Mouse (Mus musculus): ENCODE data around the gene Atp13a2. TPM values are rescaled to one million over a fixed set of nuclear protein-coding genes. Genes with fewer than 3 reads are reported as not detected.

The Atp13a2 gene
- polyA plus RNA-seq, 1 experiment from 2014 or later = 79.9 TPM

GRCm38 (mm10) chr4:141005983-141006382, 19.3 kb downstream of the Atp13a2 start:
- no peak overlapping the region for H3K27ac ChIP-seq (ENCODE audit: low read depth, low read length)
- no peak overlapping the region for H3K9ac ChIP-seq (ENCODE audit: low read length)
- DNase-seq (ENCODE audit: low spot score) (no peak), ATAC-seq (no peak)
- WGBS = 78% methylated on average over 13 of the region's 13 CpGs
- peaks cover 70% of the 10 kb centered on the region for H3K36me3 ChIP-seq (ENCODE audit: control insufficient read depth, insufficient read depth, low read length)
- no peaks in the 10 kb centered on the region for H3K27me3 ChIP-seq (replicated peaks; ENCODE audit: control insufficient read depth, insufficient read depth, low read length)
- no peaks in the 10 kb centered on the region for H3K9me3 ChIP-seq (replicated peaks; ENCODE audit: control insufficient read depth, low read length)
- no peak overlapping the region for H3K4me2 ChIP-seq (ENCODE audit: low read length)
- H3K4me3 ChIP-seq (ENCODE audit: low read depth, low read length) = no peak overlapping the region
- peaks cover 5% of the 10 kb centered on the region; the same call in 1 of the 2 replicates for H3K4me1 ChIP-seq (ENCODE audit: control insufficient read depth, insufficient read depth, low read length)

- H3K4me3 ChIP-seq (ENCODE audit: low read depth, low read length) = no peak overlapping the region
- ATAC-seq (no peak), DNase-seq (ENCODE audit: low spot score) (no peak)
- 81% methylated on average over 8 of the region's 8 CpGs for WGBS
- H3K4me2 ChIP-seq (ENCODE audit: low read length) = no peak overlapping the region
- H3K27me3 ChIP-seq (replicated peaks; ENCODE audit: control insufficient read depth, insufficient read depth, low read length) = no peaks in the 10 kb centered on the region
- no peak overlapping the region for H3K9ac ChIP-seq (ENCODE audit: low read length)
- no peaks in the 10 kb centered on the region for H3K9me3 ChIP-seq (replicated peaks; ENCODE audit: control insufficient read depth, low read length)
- H3K27ac ChIP-seq (ENCODE audit: low read depth, low read length) = no peak overlapping the region; the same call in 1 of the 2 replicates
- H3K36me3 ChIP-seq (ENCODE audit: control insufficient read depth, insufficient read depth, low read length) = peaks cover 51% of the 10 kb centered on the region
- peaks cover 20% of the 10 kb centered on the region for H3K4me1 ChIP-seq (ENCODE audit: control insufficient read depth, insufficient read depth, low read length)
Observed at GRCm38 (mm10) chr4:141008028-141008427, 21.4 kb downstream of the Atp13a2 start.

- Histone ChIP-seq H3K9me3 (replicated peaks; ENCODE audit: control insufficient read depth, low read length) (no peaks in the 10 kb centered on the region), H3K27ac (ENCODE audit: low read depth, low read length) (peak within 1 kb of the TSS; percentile 89), H3K9ac (ENCODE audit: low read length) (peak within 1 kb of the TSS; percentile 97), H3K4me1 (ENCODE audit: control insufficient read depth, insufficient read depth, low read length) (peaks cover 20% of the 10 kb centered on the region), H3K4me3 (ENCODE audit: low read depth, low read length) (peak within 1 kb of the TSS; percentile 86), H3K27me3 (replicated peaks; ENCODE audit: control insufficient read depth, insufficient read depth, low read length) (no peaks in the 10 kb centered on the region), H3K4me2 (ENCODE audit: low read length) (peak within 1 kb of the TSS; percentile 75), H3K36me3 (ENCODE audit: control insufficient read depth, insufficient read depth, low read length) (peaks cover 51% of the 10 kb centered on the region)
- DNase-seq (ENCODE audit: low spot score) (no peak), ATAC-seq (no peak)
- 18% methylated on average over 7 of the region's 7 CpGs for WGBS
Observed at GRCm38 (mm10) chr4:141010118-141010517, 23.4 kb downstream of the Atp13a2 start, which contains the start of gene Mfap2. Gene Mfap2 (plus strand): TSS chr4:141010418.

- Histone ChIP-seq H3K9me3 (replicated peaks; ENCODE audit: control insufficient read depth, low read length) (no peaks in the 10 kb centered on the region), H3K27me3 (replicated peaks; ENCODE audit: control insufficient read depth, insufficient read depth, low read length) (no peaks in the 10 kb centered on the region), H3K4me1 (ENCODE audit: control insufficient read depth, insufficient read depth, low read length) (peaks cover 20% of the 10 kb centered on the region), H3K27ac (ENCODE audit: low read depth, low read length) (peak overlapping the region; percentile 89), H3K36me3 (ENCODE audit: control insufficient read depth, insufficient read depth, low read length) (peaks cover 51% of the 10 kb centered on the region), H3K4me2 (ENCODE audit: low read length) (peak overlapping the region; percentile 75), H3K4me3 (ENCODE audit: low read depth, low read length) (peak overlapping the region; percentile 86), H3K9ac (ENCODE audit: low read length) (peak overlapping the region; percentile 97)
- WGBS = under 1% methylated on average over 26 of the region's 26 CpGs
- ATAC-seq (peak; percentile 87), DNase-seq (ENCODE audit: low spot score) (peak; percentile 82)
Observed at GRCm38 (mm10) chr4:141010526-141010925, 23.9 kb downstream of the Atp13a2 start.

GRCm38 (mm10) chr4:141010941-141011429, 24.3 kb downstream of the Atp13a2 start:
- Histone ChIP-seq H3K36me3 (ENCODE audit: control insufficient read depth, insufficient read depth, low read length) (peaks cover 51% of the 10 kb centered on the region), H3K4me1 (ENCODE audit: control insufficient read depth, insufficient read depth, low read length) (peaks cover 20% of the 10 kb centered on the region)
- under 1% methylated on average over 17 of the region's 17 CpGs for WGBS

GRCm38 (mm10) chr4:141011556-141012328, 25.1 kb downstream of the Atp13a2 start:
- Histone ChIP-seq H3K27ac (ENCODE audit: low read depth, low read length) (peak overlapping the region; percentile 89), H3K4me1 (ENCODE audit: control insufficient read depth, insufficient read depth, low read length) (peaks cover 20% of the 10 kb centered on the region), H3K36me3 (ENCODE audit: control insufficient read depth, insufficient read depth, low read length) (peaks cover 51% of the 10 kb centered on the region), H3K9me3 (replicated peaks; ENCODE audit: control insufficient read depth, low read length) (no peaks in the 10 kb centered on the region), H3K27me3 (replicated peaks; ENCODE audit: control insufficient read depth, insufficient read depth, low read length) (no peaks in the 10 kb centered on the region), H3K9ac (ENCODE audit: low read length) (peak overlapping the region; percentile 97), H3K4me2 (ENCODE audit: low read length) (peak overlapping the region; percentile 75), H3K4me3 (ENCODE audit: low read depth, low read length) (peak overlapping the region; percentile 86)
- peak; percentile 42 for ATAC-seq
- DNase-seq (ENCODE audit: low spot score) = peak; percentile 72
- 33% methylated on average over 14 of the region's 14 CpGs for WGBS

More at GRCm38 (mm10) chr4:141010941-141011429, 24.3 kb downstream of the Atp13a2 start:
- H3K27ac ChIP-seq (ENCODE audit: low read depth, low read length) = peak overlapping the region; percentile 89
- peak overlapping the region; percentile 75 for H3K4me2 ChIP-seq (ENCODE audit: low read length)
- ATAC-seq (peak; percentile 38), DNase-seq (ENCODE audit: low spot score) (peak; percentile 54)
- peak overlapping the region; percentile 97 for H3K9ac ChIP-seq (ENCODE audit: low read length)
- no peaks in the 10 kb centered on the region for H3K9me3 ChIP-seq (replicated peaks; ENCODE audit: control insufficient read depth, low read length)
- peak overlapping the region; percentile 86 for H3K4me3 ChIP-seq (ENCODE audit: low read depth, low read length)
- no peaks in the 10 kb centered on the region for H3K27me3 ChIP-seq (replicated peaks; ENCODE audit: control insufficient read depth, insufficient read depth, low read length)

GRCm38 (mm10) chr4:141012558-141012957, 25.9 kb downstream of the Atp13a2 start:
- Histone ChIP-seq H3K36me3 (ENCODE audit: control insufficient read depth, insufficient read depth, low read length) (peaks cover 50% of the 10 kb centered on the region), H3K4me1 (ENCODE audit: control insufficient read depth, insufficient read depth, low read length) (peaks cover 20% of the 10 kb centered on the region)
- 51% methylated on average over 10 of the region's 10 CpGs for WGBS

GRCm38 (mm10) chr4:141014114-141014513, 27.4 kb downstream of the Atp13a2 start:
- no peak for DNase-seq (ENCODE audit: low spot score)
- H3K36me3 ChIP-seq (ENCODE audit: control insufficient read depth, insufficient read depth, low read length) = peaks cover 47% of the 10 kb centered on the region
- no peak for ATAC-seq
- WGBS = 69% methylated on average over 8 of the region's 8 CpGs
- no peak overlapping the region for H3K4me3 ChIP-seq (ENCODE audit: low read depth, low read length)
- no peak overlapping the region for H3K4me2 ChIP-seq (ENCODE audit: low read length)
- H3K27ac ChIP-seq (ENCODE audit: low read depth, low read length) = no peak overlapping the region
- H3K27me3 ChIP-seq (replicated peaks; ENCODE audit: control insufficient read depth, insufficient read depth, low read length) = no peaks in the 10 kb centered on the region
- peak overlapping the region; percentile 35; the same call in 1 of the 2 replicates for H3K9ac ChIP-seq (ENCODE audit: low read length)
- H3K4me1 ChIP-seq (ENCODE audit: control insufficient read depth, insufficient read depth, low read length) = peaks cover 20% of the 10 kb centered on the region
- H3K9me3 ChIP-seq (replicated peaks; ENCODE audit: control insufficient read depth, low read length) = no peaks in the 10 kb centered on the region

More at GRCm38 (mm10) chr4:141012558-141012957, 25.9 kb downstream of the Atp13a2 start:
- Histone ChIP-seq H3K27ac (ENCODE audit: low read depth, low read length) (peak overlapping the region; percentile 89), H3K4me2 (ENCODE audit: low read length) (peak overlapping the region; percentile 75), H3K27me3 (replicated peaks; ENCODE audit: control insufficient read depth, insufficient read depth, low read length) (no peaks in the 10 kb centered on the region), H3K9me3 (replicated peaks; ENCODE audit: control insufficient read depth, low read length) (no peaks in the 10 kb centered on the region), H3K9ac (ENCODE audit: low read length) (peak overlapping the region; percentile 97), H3K4me3 (ENCODE audit: low read depth, low read length) (peak overlapping the region; percentile 86; the same call in 1 of the 2 replicates)
- peak; percentile 54 for DNase-seq (ENCODE audit: low spot score)
- ATAC-seq = no peak

- peaks cover 26% of the 10 kb centered on the region for H3K4me1 ChIP-seq (ENCODE audit: control insufficient read depth, insufficient read depth, low read length)
- no peak overlapping the region for H3K27ac ChIP-seq (ENCODE audit: low read depth, low read length)
- ATAC-seq (no peak), DNase-seq (ENCODE audit: low spot score) (no peak)
- H3K4me3 ChIP-seq (ENCODE audit: low read depth, low read length) = no peak overlapping the region
- no peaks in the 10 kb centered on the region for H3K9me3 ChIP-seq (replicated peaks; ENCODE audit: control insufficient read depth, low read length)
- WGBS = 92% methylated on average over 11 of the region's 11 CpGs
- no peak overlapping the region for H3K9ac ChIP-seq (ENCODE audit: low read length)
- no peaks in the 10 kb centered on the region for H3K27me3 ChIP-seq (replicated peaks; ENCODE audit: control insufficient read depth, insufficient read depth, low read length)
- no peak overlapping the region for H3K4me2 ChIP-seq (ENCODE audit: low read length)
- peaks cover 53% of the 10 kb centered on the region for H3K36me3 ChIP-seq (ENCODE audit: control insufficient read depth, insufficient read depth, low read length)
Observed at GRCm38 (mm10) chr4:141014856-141015255, 28.2 kb downstream of the Atp13a2 start.

Data from forebrain, embryonic 14.5 days (tissue).